Mouse (Mus musculus): ENCODE data around the gene Cass4.

GRCm38 (mm10) chr2:172413273-172413672 lies 19.7 kb downstream of the Cass4 start:
- TF ChIP-seq CTCF (IDR thresholded peaks at IDR 0.05; ENCODE audit: low read depth, low read length) = no peak
- no peak for TF ChIP-seq POLR2A (IDR thresholded peaks at IDR 0.05; ENCODE audit: borderline replicate concordance, low read depth, low read length)

Measured in bone marrow macrophage, adult 2 months (primary cell).